Mouse (Mus musculus) hindbrain, embryonic 13.5 days (tissue): Measurements from ENCODE around the gene Cplx1. TPM values are rescaled to one million over a fixed set of nuclear protein-coding genes. Genes with fewer than 3 reads are reported as not detected.

ENCODE experiments used
- ATAC-seq: fragments of 200-750 bp; cut with Nextera tagmentation; 2 replicates; pipeline ENCODE4 v1.8.0; 2017; ENCODE audit warnings: moderate TSS enrichment; ENCODE audit not compliant: low FRiP score
- H3K27ac ChIP-seq: fragments of 300-500 bp; sonication (generic); 2 replicates; pipeline ENCODE4 v1.5.1; 2015; ENCODE audit warnings: inconsistent platforms, mild to moderate bottlenecking, moderate library complexity
- H3K27me3 ChIP-seq: fragments of 300-500 bp; sonication (generic); 2 replicates; pipeline ENCODE4 v1.6.1; 2015; ENCODE audit warnings: mild to moderate bottlenecking, inconsistent platforms
- H3K36me3 ChIP-seq: fragments of 300-500 bp; sonication (generic); 2 replicates; pipeline ENCODE4 v1.6.1; 2015; ENCODE audit warnings: mild to moderate bottlenecking, inconsistent platforms
- H3K4me1 ChIP-seq: fragments of 300-500 bp; sonication (generic); replicated peaks from 2 replicates; pipeline ENCODE4 v1.6.1; 2015; ENCODE audit warnings: inconsistent platforms
- H3K4me2 ChIP-seq: fragments of 300-500 bp; sonication (generic); 2 replicates; pipeline ENCODE4 v1.6.1; 2015; ENCODE audit warnings: inconsistent platforms, mild to moderate bottlenecking, moderate library complexity
- H3K4me3 ChIP-seq: fragments of 300-500 bp; sonication (generic); 2 replicates; pipeline ENCODE4 v1.5.1; 2015; ENCODE audit warnings: mild to moderate bottlenecking, inconsistent platforms
- H3K9ac ChIP-seq: fragments of 300-500 bp; sonication (generic); 2 replicates; pipeline ENCODE4 v1.6.1; 2015; ENCODE audit warnings: mild to moderate bottlenecking, inconsistent platforms
- H3K9me3 ChIP-seq: fragments of 300-500 bp; sonication (generic); 2 replicates; pipeline ENCODE4 v1.6.1; 2016; ENCODE audit warnings: inconsistent platforms
- WGBS: fragments of 180-500 bp; shearing (Covaris S2); methylation state at CpG from one replicate; pipeline ENCODE4 v1.1.7; 2015; 5-methylcytosine and 5-hydroxymethylcytosine counted together
- polyA plus RNA-seq: library from polyadenylated mRNA; unstranded; fragments of >200 nt; fragmentation: Nextera tagmentation; extraction: Ambion mirVana; gene quantifications from 2 replicates; pipeline ENCODE4 v1.2.1, GENCODE M21; 2015

The Cplx1 gene
- polyA plus RNA-seq: 82.5 and 85.1 TPM in 2 replicates

- Histone ChIP-seq H3K4me3 (peak within 1 kb of the TSS; percentile 57), H3K4me2 (peak within 1 kb of the TSS; percentile 76), H3K36me3 (0 out of 2 replicates have a peak, but pooled peaks cover under 1% of the 10 kb centered on the region), H3K27ac (peak within 1 kb of the TSS; percentile 87), H3K27me3 (peaks cover 51% of the 10 kb centered on the region), H3K4me1 (peaks cover 28% of the 10 kb centered on the region), H3K9me3 (no peaks in the 10 kb centered on the region), H3K9ac (peak within 1 kb of the TSS; percentile 78)
- WGBS: under 1% methylated on average over 50 of the region's 56 CpGs
- peak; percentile 95 for ATAC-seq
Observed at GRCm38 (mm10) chr5:108549489-108550206, at the start of gene Cplx1. Gene Cplx1, minus strand, starts transcription at chr5:108550024.

- H3K9me3 ChIP-seq: no peaks in the 10 kb centered on the region
- WGBS: 91% methylated on average over 3 of the region's 3 CpGs
- no peak overlapping the region for H3K4me2 ChIP-seq
- 0 out of 2 replicates have a peak overlapping the region, but pooled peaks have one; percentile 35 for H3K27ac ChIP-seq
- H3K27me3 ChIP-seq: no peaks in the 10 kb centered on the region
- peaks cover 89% of the 10 kb centered on the region for H3K36me3 ChIP-seq
- no peaks in the 10 kb centered on the region for H3K4me1 ChIP-seq
- H3K9ac ChIP-seq: no peak overlapping the region
- ATAC-seq: no peak
- no peak overlapping the region for H3K4me3 ChIP-seq
Observed at GRCm38 (mm10) chr5:108581361-108581891, 31.6 kb upstream of the Cplx1 start.

- Histone ChIP-seq H3K36me3 (peaks cover 97% of the 10 kb centered on the region), H3K27me3 (no peaks in the 10 kb centered on the region), H3K9ac (no peak overlapping the region), H3K9me3 (no peaks in the 10 kb centered on the region), H3K4me2 (no peak overlapping the region), H3K27ac (no peak overlapping the region), H3K4me1 (no peaks in the 10 kb centered on the region), H3K4me3 (no peak overlapping the region)
- WGBS: 95% methylated on average over 6 of the region's 6 CpGs
- ATAC-seq: no peak
Observed at GRCm38 (mm10) chr5:108573054-108573453, 23.2 kb upstream of the Cplx1 start.

GRCm38 (mm10) chr5:108570991-108571390 lies 21.2 kb upstream of the Cplx1 start:
- H3K9me3 ChIP-seq: no peaks in the 10 kb centered on the region
- peaks cover 97% of the 10 kb centered on the region for H3K36me3 ChIP-seq
- no peak overlapping the region for H3K27ac ChIP-seq
- 92% methylated on average over 1 of the region's 1 CpGs for WGBS
- H3K4me1 ChIP-seq: no peaks in the 10 kb centered on the region
- H3K9ac ChIP-seq: no peak overlapping the region
- H3K4me3 ChIP-seq: no peak overlapping the region
- no peak for ATAC-seq
- H3K27me3 ChIP-seq: no peaks in the 10 kb centered on the region
- no peak overlapping the region for H3K4me2 ChIP-seq

- Histone ChIP-seq H3K9me3 (no peaks in the 10 kb centered on the region), H3K4me3 (no peak overlapping the region), H3K4me2 (no peak overlapping the region), H3K36me3 (peaks cover 74% of the 10 kb centered on the region), H3K27me3 (no peaks in the 10 kb centered on the region), H3K27ac (no peak overlapping the region), H3K9ac (no peak overlapping the region), H3K4me1 (no peaks in the 10 kb centered on the region)
- no peak for ATAC-seq
- 97% methylated on average over 2 of the region's 2 CpGs for WGBS
Observed at GRCm38 (mm10) chr5:108567104-108567503, 17.3 kb upstream of the Cplx1 start.

- H3K36me3 ChIP-seq: peaks cover 69% of the 10 kb centered on the region
Observed at GRCm38 (mm10) chr5:108566523-108566922, 16.7 kb upstream of the Cplx1 start.

GRCm38 (mm10) chr5:108565381-108565780 lies 15.6 kb upstream of the Cplx1 start:
- WGBS: 98% methylated on average over 2 of the region's 2 CpGs

More at GRCm38 (mm10) chr5:108566523-108566922, 16.7 kb upstream of the Cplx1 start:
- H3K4me1 ChIP-seq: no peaks in the 10 kb centered on the region
- no peaks in the 10 kb centered on the region for H3K27me3 ChIP-seq
- H3K4me3 ChIP-seq: no peak overlapping the region
- H3K9ac ChIP-seq: no peak overlapping the region
- ATAC-seq: no peak
- no peaks in the 10 kb centered on the region for H3K9me3 ChIP-seq
- WGBS: 91% methylated on average over 4 of the region's 4 CpGs
- no peak overlapping the region for H3K27ac ChIP-seq
- no peak overlapping the region for H3K4me2 ChIP-seq

GRCm38 (mm10) chr5:108564346-108564745 lies 14.5 kb upstream of the Cplx1 start:
- Histone ChIP-seq H3K4me1 (no peaks in the 10 kb centered on the region), H3K27me3 (no peaks in the 10 kb centered on the region), H3K9me3 (no peaks in the 10 kb centered on the region), H3K9ac (no peak overlapping the region), H3K4me2 (no peak overlapping the region), H3K36me3 (peaks cover 47% of the 10 kb centered on the region), H3K27ac (no peak overlapping the region), H3K4me3 (no peak overlapping the region)
- ATAC-seq: no peak
- WGBS: 91% methylated on average over 3 of the region's 3 CpGs

More at GRCm38 (mm10) chr5:108565381-108565780, 15.6 kb upstream of the Cplx1 start:
- Histone ChIP-seq H3K36me3 (peaks cover 57% of the 10 kb centered on the region), H3K4me1 (no peaks in the 10 kb centered on the region), H3K9ac (no peak overlapping the region), H3K4me2 (no peak overlapping the region), H3K4me3 (no peak overlapping the region), H3K27me3 (no peaks in the 10 kb centered on the region), H3K27ac (no peak overlapping the region), H3K9me3 (no peaks in the 10 kb centered on the region)
- ATAC-seq: no peak

GRCm38 (mm10) chr5:108562483-108562882 lies 12.7 kb upstream of the Cplx1 start:
- Histone ChIP-seq H3K36me3 (peaks cover 28% of the 10 kb centered on the region), H3K9ac (no peak overlapping the region), H3K4me2 (no peak overlapping the region), H3K4me3 (no peak overlapping the region), H3K27me3 (no peaks in the 10 kb centered on the region), H3K27ac (no peak overlapping the region), H3K9me3 (no peaks in the 10 kb centered on the region), H3K4me1 (no peaks in the 10 kb centered on the region)
- no peak for ATAC-seq
- WGBS: 91% methylated on average over 2 of the region's 2 CpGs

GRCm38 (mm10) chr5:108556986-108557385 lies 7.2 kb upstream of the Cplx1 start:
- Histone ChIP-seq H3K9ac (no peak overlapping the region), H3K27ac (no peak overlapping the region), H3K36me3 (no peaks in the 10 kb centered on the region), H3K4me1 (no peaks in the 10 kb centered on the region), H3K27me3 (peaks cover 16% of the 10 kb centered on the region), H3K4me3 (no peak overlapping the region), H3K4me2 (no peak overlapping the region), H3K9me3 (no peaks in the 10 kb centered on the region)
- no peak for ATAC-seq
- WGBS: 85% methylated on average over 4 of the region's 4 CpGs

- no peak for ATAC-seq
- no peak overlapping the region for H3K4me2 ChIP-seq
- H3K4me3 ChIP-seq: no peak overlapping the region
- peaks cover 40% of the 10 kb centered on the region for H3K27me3 ChIP-seq
- no peak overlapping the region for H3K27ac ChIP-seq
- peaks cover 14% of the 10 kb centered on the region for H3K4me1 ChIP-seq
- WGBS: 92% methylated on average over 1 of the region's 1 CpGs
- no peak overlapping the region for H3K9ac ChIP-seq
- no peaks in the 10 kb centered on the region for H3K36me3 ChIP-seq
- no peaks in the 10 kb centered on the region for H3K9me3 ChIP-seq
Observed at GRCm38 (mm10) chr5:108554041-108554440, 4.2 kb upstream of the Cplx1 start.

GRCm38 (mm10) chr5:108550207-108550594 lies 377 bp upstream of the Cplx1 start:
- Histone ChIP-seq H3K27ac (peak overlapping the region; percentile 87), H3K4me2 (peak overlapping the region; percentile 76), H3K9ac (peak overlapping the region; percentile 78), H3K36me3 (no peaks in the 10 kb centered on the region), H3K4me3 (peak overlapping the region; percentile 57), H3K9me3 (no peaks in the 10 kb centered on the region), H3K27me3 (peaks cover 56% of the 10 kb centered on the region), H3K4me1 (peaks cover 28% of the 10 kb centered on the region)
- peak; percentile 68 for ATAC-seq
- WGBS: 1% methylated on average over 16 of the region's 16 CpGs

- peak overlapping the region; percentile 78 for H3K9ac ChIP-seq
- 19% methylated on average over 7 of the region's 7 CpGs for WGBS
- H3K9me3 ChIP-seq: no peaks in the 10 kb centered on the region
- H3K27me3 ChIP-seq: peaks cover 46% of the 10 kb centered on the region
- peak overlapping the region; percentile 76 for H3K4me2 ChIP-seq
- peaks cover 28% of the 10 kb centered on the region for H3K4me1 ChIP-seq
- H3K4me3 ChIP-seq: peak overlapping the region; percentile 57
- H3K36me3 ChIP-seq: peaks cover 5% of the 10 kb centered on the region; the same call in 1 of the 2 replicates
- ATAC-seq: no peak
- peak overlapping the region; percentile 87 for H3K27ac ChIP-seq
Observed at GRCm38 (mm10) chr5:108549137-108549488, 711 bp downstream of the Cplx1 start.
